Mouse (Mus musculus) limb, embryonic 11.5 days (tissue): ENCODE measurements around the gene Ackr4. TPM values are rescaled to one million over a fixed set of nuclear protein-coding genes. Genes with fewer than 3 reads are reported as not detected.

Experiments used
- ATAC-seq: fragments of 200-750 bp; cut with Nextera tagmentation; 2 replicates; pipeline ENCODE4 v1.8.0; 2017; ENCODE audit warnings: low read depth; ENCODE audit not compliant: insufficient number of reproducible peaks, low FRiP score, low TSS enrichment
- DNase-seq: peaks from one replicate; pipeline ENCODE4 v3.0.0-alpha.2; 2015; ENCODE audit warnings: low spot score
- H3K27ac ChIP-seq: fragments of 300-500 bp; sonication (generic); replicated peaks from 2 replicates; pipeline ENCODE4 v1.5.1; 2014; ENCODE audit warnings: low read depth, mild to moderate bottlenecking, low read length
- H3K27me3 ChIP-seq: fragments of 300-500 bp; sonication (generic); 2 replicates; pipeline ENCODE4 v1.6.1; 2014; ENCODE audit warnings: mild to moderate bottlenecking, low read length, mixed read lengths; ENCODE audit not compliant: control insufficient read depth, insufficient read depth
- H3K36me3 ChIP-seq: fragments of 300-500 bp; sonication (generic); 2 replicates; pipeline ENCODE4 v1.6.1; 2014; ENCODE audit warnings: mild to moderate bottlenecking, low read length, moderate library complexity, mixed read lengths; ENCODE audit not compliant: control insufficient read depth, insufficient read depth
- H3K4me1 ChIP-seq: fragments of 300-500 bp; sonication (generic); 2 replicates; pipeline ENCODE4 v1.6.1; 2014; ENCODE audit warnings: low read length, mixed read lengths; ENCODE audit not compliant: control insufficient read depth, insufficient read depth
- H3K4me2 ChIP-seq: fragments of 300-500 bp; sonication (generic); 2 replicates; pipeline ENCODE4 v1.6.1; 2014; ENCODE audit warnings: low read depth, mild to moderate bottlenecking, moderate library complexity; ENCODE audit not compliant: severe bottlenecking
- H3K4me3 ChIP-seq: fragments of 300-500 bp; sonication (generic); 2 replicates; pipeline ENCODE4 v1.5.1; 2014; ENCODE audit warnings: low read depth, low read length
- H3K9ac ChIP-seq: fragments of 300-500 bp; sonication (generic); 2 replicates; pipeline ENCODE4 v1.6.1; 2014; ENCODE audit warnings: mild to moderate bottlenecking, low read length
- H3K9me3 ChIP-seq: fragments of 300-500 bp; sonication (generic); 2 replicates; pipeline ENCODE4 v1.6.1; 2016; ENCODE audit warnings: low read length; ENCODE audit not compliant: control insufficient read depth
- WGBS: fragments of 180-500 bp; shearing (Covaris S2); extraction: QIAGEN DNeasy Blood & Tissue Kit; methylation state at CpG from one replicate; pipeline ENCODE4 v1.1.7; 2014; 5-methylcytosine and 5-hydroxymethylcytosine counted together
- polyA plus RNA-seq: library from polyadenylated mRNA; unstranded; fragments of >200 nt; fragmentation: Nextera tagmentation; extraction: Ambion mirVana; gene quantifications from 2 replicates; pipeline ENCODE4 v1.2.1, GENCODE M21; 2014

The Ackr4 gene
- polyA plus RNA-seq: 0.62 and 0.67 TPM in 2 replicates

DNA sequence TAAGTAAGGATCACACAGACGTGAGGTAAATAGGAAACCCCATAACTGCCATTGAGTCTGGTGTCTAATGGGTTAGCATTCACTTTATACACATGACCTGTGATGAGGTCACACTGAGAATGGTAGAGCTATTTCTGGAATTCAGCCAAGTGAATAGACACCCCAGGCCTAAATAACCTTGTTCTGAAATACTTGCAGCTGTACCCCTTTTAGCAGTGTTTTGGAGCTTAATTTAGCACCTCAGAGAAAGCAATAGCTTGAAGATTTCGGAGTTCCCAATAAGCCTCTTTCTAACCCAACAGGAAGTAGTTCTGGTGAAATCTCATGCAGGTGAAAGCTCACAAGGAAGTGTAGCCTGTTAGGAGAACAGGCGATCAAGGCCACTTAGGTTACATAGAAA lies at the start of gene Ackr4:
TSS of gene Ackr4 (minus strand) at position 101 of the 400 bp plus-strand sequence.
- WGBS: 85% methylated on average over 3 of the region's 3 CpGs
- no peak within 1 kb of the TSS for H3K4me3 ChIP-seq
- no peaks in the 10 kb centered on the region for H3K4me1 ChIP-seq
- H3K36me3 ChIP-seq: no peaks in the 10 kb centered on the region
- no peak within 1 kb of the TSS for H3K4me2 ChIP-seq
- no peaks in the 10 kb centered on the region for H3K27me3 ChIP-seq
- H3K9ac ChIP-seq: no peak within 1 kb of the TSS
- no peaks in the 10 kb centered on the region for H3K9me3 ChIP-seq
- no peak within 1 kb of the TSS for H3K27ac ChIP-seq
- no peak for ATAC-seq
- DNase-seq: no peak

DNA sequence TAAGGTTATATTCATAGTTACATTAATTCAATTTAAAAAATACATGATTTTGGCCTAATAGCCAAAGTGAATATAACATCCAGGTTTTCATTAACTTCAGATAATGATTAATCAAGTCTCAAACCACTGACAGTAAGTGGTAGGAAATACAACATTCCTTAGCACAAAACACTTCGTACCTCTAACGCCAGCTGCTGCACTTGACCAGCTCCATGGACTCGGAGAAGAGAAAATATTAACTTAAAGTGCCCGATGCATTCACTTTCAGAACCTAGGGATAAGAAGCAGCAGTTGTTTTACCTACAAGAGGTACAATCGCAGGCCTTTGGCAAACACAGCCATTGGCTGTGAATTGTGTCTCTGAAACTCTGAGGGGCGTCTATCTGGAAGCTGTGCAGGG lies 45.6 kb upstream of the Ackr4 start:
- 93% methylated on average over 6 of the region's 6 CpGs for WGBS
- no peaks in the 10 kb centered on the region for H3K9me3 ChIP-seq
- no peak overlapping the region for H3K27ac ChIP-seq
- ATAC-seq (no peak), DNase-seq (no peak)
- H3K4me2 ChIP-seq: no peak overlapping the region
- H3K4me1 ChIP-seq: no peaks in the 10 kb centered on the region
- H3K27me3 ChIP-seq: no peaks in the 10 kb centered on the region
- peaks cover 7% of the 10 kb centered on the region; the same call in 1 of the 2 replicates for H3K36me3 ChIP-seq
- no peak overlapping the region for H3K9ac ChIP-seq
- no peak overlapping the region for H3K4me3 ChIP-seq

DNA sequence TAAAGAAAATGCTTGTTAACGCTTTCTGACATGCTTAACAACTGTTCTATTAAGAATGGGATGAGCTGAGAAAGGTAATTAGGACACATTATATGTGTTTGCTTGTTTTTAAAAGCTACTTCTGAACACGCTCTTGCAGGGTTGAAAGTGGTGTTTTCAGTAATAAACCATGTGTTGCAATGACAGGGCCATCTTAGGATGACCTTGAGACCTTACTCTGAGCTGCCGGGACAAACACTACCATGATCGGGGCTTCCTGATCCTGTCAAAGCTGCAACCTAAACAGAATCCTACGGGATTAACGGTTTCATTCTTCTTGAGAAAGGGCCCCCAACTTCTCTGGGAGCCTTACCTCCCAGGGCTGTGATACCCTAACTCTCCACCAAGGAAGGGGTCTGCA lies 44.9 kb upstream of the Ackr4 start:
- DNase-seq (no peak), ATAC-seq (no peak)
- Histone ChIP-seq H3K4me3 (no peak overlapping the region), H3K9ac (no peak overlapping the region), H3K27ac (no peak overlapping the region), H3K9me3 (no peaks in the 10 kb centered on the region), H3K4me2 (no peak overlapping the region), H3K36me3 (peaks cover 10% of the 10 kb centered on the region), H3K4me1 (no peaks in the 10 kb centered on the region), H3K27me3 (no peaks in the 10 kb centered on the region)
- WGBS: 92% methylated on average over 6 of the region's 6 CpGs

DNA sequence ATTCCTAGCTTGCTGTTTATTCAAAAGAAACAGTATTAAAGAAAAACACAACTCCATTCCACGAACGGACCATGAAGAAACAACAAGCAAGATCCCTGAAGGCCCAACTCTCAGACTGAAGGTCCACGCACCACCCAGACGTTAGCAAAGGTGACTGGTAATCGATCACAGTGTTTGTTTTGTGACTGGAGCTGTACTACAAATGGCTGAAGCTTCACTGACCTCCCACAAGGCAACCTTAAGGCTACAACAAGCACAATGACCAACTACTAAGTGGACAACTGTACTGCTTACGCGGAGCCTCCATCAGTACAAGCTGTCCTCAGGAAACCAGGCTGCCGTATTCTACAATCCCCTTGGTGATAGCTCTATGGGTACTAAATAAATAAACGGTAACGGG lies 43.3 kb upstream of the Ackr4 start:
- Histone ChIP-seq H3K9ac (no peak overlapping the region), H3K27me3 (no peaks in the 10 kb centered on the region), H3K9me3 (no peaks in the 10 kb centered on the region), H3K4me1 (no peaks in the 10 kb centered on the region), H3K4me2 (no peak overlapping the region), H3K36me3 (peaks cover 18% of the 10 kb centered on the region), H3K27ac (no peak overlapping the region), H3K4me3 (no peak overlapping the region)
- DNase-seq (no peak), ATAC-seq (no peak)
- WGBS: 91% methylated on average over 10 of the region's 10 CpGs

GRCm38 (mm10) chr9:104165926-104166325 lies 39.2 kb upstream of the Ackr4 start:
- WGBS: 91% methylated on average over 5 of the region's 5 CpGs
- DNase-seq: no peak
- Histone ChIP-seq H3K4me1 (no peaks in the 10 kb centered on the region), H3K9ac (no peak overlapping the region), H3K27me3 (no peaks in the 10 kb centered on the region), H3K4me2 (no peak overlapping the region), H3K9me3 (no peaks in the 10 kb centered on the region), H3K36me3 (peaks cover 19% of the 10 kb centered on the region), H3K27ac (no peak overlapping the region), H3K4me3 (no peak overlapping the region)
- no peak for ATAC-seq

- ATAC-seq (no peak), DNase-seq (no peak)
- Histone ChIP-seq H3K9me3 (no peaks in the 10 kb centered on the region), H3K4me3 (no peak overlapping the region), H3K9ac (no peak overlapping the region), H3K4me2 (no peak overlapping the region), H3K27me3 (no peaks in the 10 kb centered on the region), H3K36me3 (peaks cover 27% of the 10 kb centered on the region), H3K4me1 (no peaks in the 10 kb centered on the region), H3K27ac (no peak overlapping the region)
- 91% methylated on average over 5 of the region's 5 CpGs for WGBS
Measured at GRCm38 (mm10) chr9:104164194-104164593, 37.5 kb upstream of the Ackr4 start.

DNA sequence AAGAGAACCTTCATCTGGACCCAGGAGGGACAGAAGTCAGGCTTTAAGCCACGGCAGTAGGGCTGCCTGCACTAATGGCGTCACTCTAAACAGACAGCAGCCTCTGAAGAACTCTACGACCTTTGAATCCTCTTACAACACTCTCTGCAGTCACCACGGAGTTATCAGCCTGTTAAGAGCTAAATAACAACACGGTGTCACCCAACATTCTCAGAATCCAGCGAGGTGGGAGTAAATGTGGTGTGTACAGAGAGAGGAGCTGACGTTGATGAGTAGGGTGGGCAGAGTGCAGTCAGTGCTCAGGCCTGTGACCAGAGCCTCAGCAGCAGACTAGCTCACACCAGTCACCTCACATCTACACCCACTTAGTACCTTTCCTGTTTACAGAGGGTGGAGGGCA lies 34.4 kb upstream of the Ackr4 start:
- Histone ChIP-seq H3K36me3 (peaks cover 30% of the 10 kb centered on the region), H3K9ac (no peak overlapping the region), H3K4me1 (no peaks in the 10 kb centered on the region), H3K27ac (no peak overlapping the region), H3K4me2 (no peak overlapping the region), H3K27me3 (no peaks in the 10 kb centered on the region), H3K4me3 (no peak overlapping the region), H3K9me3 (no peaks in the 10 kb centered on the region)
- ATAC-seq: no peak
- no peak for DNase-seq
- 85% methylated on average over 7 of the region's 7 CpGs for WGBS

DNA sequence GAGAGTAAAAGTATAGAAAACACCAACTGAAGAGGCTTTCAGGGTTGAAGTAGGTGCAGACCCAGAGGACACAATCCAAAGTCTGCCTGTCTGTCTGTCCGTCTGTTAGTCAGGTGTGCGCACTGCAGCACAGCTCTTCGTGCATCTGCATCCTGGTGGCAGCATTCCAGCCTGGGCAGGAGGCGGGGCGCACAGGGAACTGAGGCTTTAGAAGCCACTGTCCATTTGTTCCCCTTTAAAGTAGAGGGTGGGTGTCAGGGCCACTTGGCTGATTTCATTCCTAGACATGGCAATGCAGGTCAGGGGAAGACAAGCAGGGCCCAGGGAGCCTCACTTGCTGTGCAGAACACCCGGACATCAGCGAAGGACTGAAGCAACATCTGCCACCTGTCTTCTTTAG lies 30.6 kb upstream of the Ackr4 start:
- 97% methylated on average over 7 of the region's 7 CpGs for WGBS
- Histone ChIP-seq H3K27ac (no peak overlapping the region), H3K4me3 (no peak overlapping the region), H3K27me3 (no peaks in the 10 kb centered on the region), H3K9me3 (no peaks in the 10 kb centered on the region), H3K4me2 (no peak overlapping the region), H3K4me1 (no peaks in the 10 kb centered on the region), H3K36me3 (peaks cover 26% of the 10 kb centered on the region), H3K9ac (no peak overlapping the region)
- DNase-seq (no peak), ATAC-seq (no peak)

GRCm38 (mm10) chr9:104156506-104156905 lies 29.8 kb upstream of the Ackr4 start:
- H3K27me3 ChIP-seq: no peaks in the 10 kb centered on the region
- H3K9me3 ChIP-seq: no peaks in the 10 kb centered on the region
- no peak overlapping the region for H3K9ac ChIP-seq
- 94% methylated on average over 8 of the region's 8 CpGs for WGBS
- no peak for DNase-seq
- ATAC-seq: no peak
- H3K36me3 ChIP-seq: peaks cover 26% of the 10 kb centered on the region
- H3K27ac ChIP-seq: no peak overlapping the region
- H3K4me1 ChIP-seq: no peaks in the 10 kb centered on the region
- H3K4me2 ChIP-seq: no peak overlapping the region
- H3K4me3 ChIP-seq: no peak overlapping the region
